Mouse (Mus musculus): ENCODE results near the gene Cand2. TPM values are rescaled to one million over a fixed set of nuclear protein-coding genes. Genes with fewer than 3 reads are reported as not detected.

Gene Cand2
- 3.4 and 4.8 TPM in 2 replicates for polyA plus RNA-seq (2012; rRNA removed)

GRCm38 (mm10) chr6:115774501-115774921, at the start of gene Cand2:
Gene Cand2, plus strand, starts transcription at chr6:115774538.
- DNase-seq (ENCODE audit: low read depth in 1 of 2, low spot score in 2 of 2) = peak; percentile 23 to 29
- 2% methylated on average over 18 of the region's 28 CpGs for WGBS
- no peak within 1 kb of the TSS for H3K27ac ChIP-seq (ENCODE audit: insufficient read depth, low read length)
- no peaks in the 10 kb centered on the region for H3K36me3 ChIP-seq (ENCODE audit: control insufficient read depth, insufficient read depth, low read length)
- no peaks in the 10 kb centered on the region for H3K27me3 ChIP-seq (ENCODE audit: control insufficient read depth, insufficient read depth, low read length)
- TF ChIP-seq POLR2A (IDR thresholded peaks at IDR 0.05; ENCODE audit: low read depth, low read length) (no peak), CTCF (IDR thresholded peaks at IDR 0.05; ENCODE audit: extremely low read depth, insufficient read depth, insufficient read length, insufficient replicate concordance) (no peak)
- no peaks in the 10 kb centered on the region; the same call in 1 of the 2 replicates for H3K4me1 ChIP-seq (ENCODE audit: control insufficient read depth, insufficient read depth, insufficient read length)
- H3K4me3 ChIP-seq (ENCODE audit: extremely low read depth, insufficient read depth, insufficient read length) = peak within 1 kb of the TSS; percentile 68

GRCm38 (mm10) chr6:115727108-115727507, 47.2 kb upstream of the Cand2 start:
- WGBS = 95% methylated on average over 1 of the region's 1 CpGs
- DNase-seq (ENCODE audit: low read depth in 1 of 2, low spot score in 2 of 2) = peak; percentile 17 to 48

GRCm38 (mm10) chr6:115727570-115727969, 46.8 kb upstream of the Cand2 start:
- Histone ChIP-seq H3K4me1 (ENCODE audit: control insufficient read depth, insufficient read depth, insufficient read length) (no peaks in the 10 kb centered on the region), H3K27me3 (ENCODE audit: control insufficient read depth, insufficient read depth, low read length) (no peaks in the 10 kb centered on the region), H3K4me3 (ENCODE audit: extremely low read depth, insufficient read depth, insufficient read length) (no peak overlapping the region), H3K27ac (ENCODE audit: insufficient read depth, low read length) (no peak overlapping the region), H3K36me3 (ENCODE audit: control insufficient read depth, insufficient read depth, low read length) (no peaks in the 10 kb centered on the region)
- DNase-seq (ENCODE audit: low read depth in 1 of 2, low spot score in 2 of 2) = no peak
- WGBS = 86% methylated on average over 2 of the region's 2 CpGs
- TF ChIP-seq POLR2A (IDR thresholded peaks at IDR 0.05; ENCODE audit: low read depth, low read length) (no peak), CTCF (IDR thresholded peaks at IDR 0.05; ENCODE audit: extremely low read depth, insufficient read depth, insufficient read length, insufficient replicate concordance) (no peak)

More at GRCm38 (mm10) chr6:115727108-115727507, 47.2 kb upstream of the Cand2 start:
- Histone ChIP-seq H3K4me3 (ENCODE audit: extremely low read depth, insufficient read depth, insufficient read length) (no peak overlapping the region), H3K27ac (ENCODE audit: insufficient read depth, low read length) (no peak overlapping the region), H3K4me1 (ENCODE audit: control insufficient read depth, insufficient read depth, insufficient read length) (no peaks in the 10 kb centered on the region), H3K27me3 (ENCODE audit: control insufficient read depth, insufficient read depth, low read length) (no peaks in the 10 kb centered on the region), H3K36me3 (ENCODE audit: control insufficient read depth, insufficient read depth, low read length) (no peaks in the 10 kb centered on the region)
- TF ChIP-seq CTCF (IDR thresholded peaks at IDR 0.05; ENCODE audit: extremely low read depth, insufficient read depth, insufficient read length, insufficient replicate concordance) (peak; percentile 58; the same call in 1 of the 2 replicates), POLR2A (IDR thresholded peaks at IDR 0.05; ENCODE audit: low read depth, low read length) (no peak)

- WGBS = 73% methylated on average over 20 of the region's 20 CpGs
- H3K27ac ChIP-seq (ENCODE audit: insufficient read depth, low read length) = no peak overlapping the region
- H3K4me3 ChIP-seq (ENCODE audit: extremely low read depth, insufficient read depth, insufficient read length) = no peak overlapping the region
- TF ChIP-seq POLR2A (IDR thresholded peaks at IDR 0.05; ENCODE audit: low read depth, low read length) (no peak), CTCF (IDR thresholded peaks at IDR 0.05; ENCODE audit: extremely low read depth, insufficient read depth, insufficient read length, insufficient replicate concordance) (no peak)
- H3K36me3 ChIP-seq (ENCODE audit: control insufficient read depth, insufficient read depth, low read length) = no peaks in the 10 kb centered on the region
- no peaks in the 10 kb centered on the region for H3K27me3 ChIP-seq (ENCODE audit: control insufficient read depth, insufficient read depth, low read length)
- DNase-seq (ENCODE audit: low read depth in 1 of 2, low spot score in 2 of 2) = no peak
- no peaks in the 10 kb centered on the region for H3K4me1 ChIP-seq (ENCODE audit: control insufficient read depth, insufficient read depth, insufficient read length)
These were observed 43.6 kb upstream of the Cand2 start for GRCm38 (mm10) chr6:115730560-115731342.

- TF ChIP-seq POLR2A (IDR thresholded peaks at IDR 0.05; ENCODE audit: low read depth, low read length) (no peak), CTCF (IDR thresholded peaks at IDR 0.05; ENCODE audit: extremely low read depth, insufficient read depth, insufficient read length, insufficient replicate concordance) (no peak)
- Histone ChIP-seq H3K4me1 (ENCODE audit: control insufficient read depth, insufficient read depth, insufficient read length) (no peaks in the 10 kb centered on the region), H3K27me3 (ENCODE audit: control insufficient read depth, insufficient read depth, low read length) (no peaks in the 10 kb centered on the region), H3K27ac (ENCODE audit: insufficient read depth, low read length) (no peak overlapping the region), H3K4me3 (ENCODE audit: extremely low read depth, insufficient read depth, insufficient read length) (no peak overlapping the region), H3K36me3 (ENCODE audit: control insufficient read depth, insufficient read depth, low read length) (no peaks in the 10 kb centered on the region)
- 83% methylated on average over 22 of the region's 22 CpGs for WGBS
- DNase-seq (ENCODE audit: low read depth in 1 of 2, low spot score in 2 of 2) = no peak
These were observed 41.9 kb upstream of the Cand2 start for GRCm38 (mm10) chr6:115732341-115732928.

GRCm38 (mm10) chr6:115734909-115735308, 39.4 kb upstream of the Cand2 start:
- Histone ChIP-seq H3K27me3 (ENCODE audit: control insufficient read depth, insufficient read depth, low read length) (no peaks in the 10 kb centered on the region), H3K36me3 (ENCODE audit: control insufficient read depth, insufficient read depth, low read length) (no peaks in the 10 kb centered on the region), H3K4me3 (ENCODE audit: extremely low read depth, insufficient read depth, insufficient read length) (no peak overlapping the region), H3K4me1 (ENCODE audit: control insufficient read depth, insufficient read depth, insufficient read length) (no peaks in the 10 kb centered on the region), H3K27ac (ENCODE audit: insufficient read depth, low read length) (no peak overlapping the region)
- no peak for TF ChIP-seq CTCF (IDR thresholded peaks at IDR 0.05; ENCODE audit: extremely low read depth, insufficient read depth, insufficient read length, insufficient replicate concordance)
- no peak for TF ChIP-seq POLR2A (IDR thresholded peaks at IDR 0.05; ENCODE audit: low read depth, low read length)
- 80% methylated on average over 4 of the region's 4 CpGs for WGBS
- peak in 1 of 2 experiments; percentile 11 for DNase-seq (ENCODE audit: low read depth in 1 of 2, low spot score in 2 of 2)
